Mouse (Mus musculus) spleen, postnatal 4 days (tissue): ENCODE data around the gene Cnot6.

Experiments used
- DNase-seq, 2 experiments: peaks; one replicate each; pipeline ENCODE4 v3.0.0; 2022; ENCODE audit warnings: low spot score in 2 of 2

Gene Cnot6

GRCm38 (mm10) chr11:49654651-49655050, 57.9 kb downstream of the Cnot6 start:
- no peak for DNase-seq

GRCm38 (mm10) chr11:49653079-49653408, 59.5 kb downstream of the Cnot6 start:
- no peak for DNase-seq

- peak; percentile 81 to 95 for DNase-seq
Measured at GRCm38 (mm10) chr11:49652401-49653078, 60.0 kb downstream of the Cnot6 start.

GRCm38 (mm10) chr11:49651762-49652322, 60.7 kb downstream of the Cnot6 start:
- DNase-seq = no peak

- no peak for DNase-seq
Measured at GRCm38 (mm10) chr11:49650994-49651761, 61.3 kb downstream of the Cnot6 start.

- DNase-seq = no peak
Measured at GRCm38 (mm10) chr11:49650113-49650993, 62.2 kb downstream of the Cnot6 start.

- DNase-seq = no peak
Measured at GRCm38 (mm10) chr11:49645677-49646076, 66.8 kb downstream of the Cnot6 start.

GRCm38 (mm10) chr11:49636449-49636848, 76.1 kb downstream of the Cnot6 start:
- no peak for DNase-seq

GRCm38 (mm10) chr11:49635671-49636070, 76.9 kb downstream of the Cnot6 start:
- no peak for DNase-seq

GRCm38 (mm10) chr11:49634101-49634500, 78.4 kb downstream of the Cnot6 start:
- no peak for DNase-seq

GRCm38 (mm10) chr11:49632256-49632655, 80.3 kb downstream of the Cnot6 start:
- DNase-seq = no peak

GRCm38 (mm10) chr11:49631154-49631553, 81.4 kb downstream of the Cnot6 start:
- DNase-seq = no peak

- no peak for DNase-seq
Measured at GRCm38 (mm10) chr11:49626748-49627147, 85.8 kb downstream of the Cnot6 start.

GRCm38 (mm10) chr11:49625863-49626262, 86.7 kb downstream of the Cnot6 start:
- no peak for DNase-seq

- DNase-seq = no peak
Measured at GRCm38 (mm10) chr11:49624156-49624555, 88.4 kb downstream of the Cnot6 start.

- no peak for DNase-seq
Measured at GRCm38 (mm10) chr11:49621953-49622352, 90.6 kb downstream of the Cnot6 start.
